In the genomic region with DNA sequence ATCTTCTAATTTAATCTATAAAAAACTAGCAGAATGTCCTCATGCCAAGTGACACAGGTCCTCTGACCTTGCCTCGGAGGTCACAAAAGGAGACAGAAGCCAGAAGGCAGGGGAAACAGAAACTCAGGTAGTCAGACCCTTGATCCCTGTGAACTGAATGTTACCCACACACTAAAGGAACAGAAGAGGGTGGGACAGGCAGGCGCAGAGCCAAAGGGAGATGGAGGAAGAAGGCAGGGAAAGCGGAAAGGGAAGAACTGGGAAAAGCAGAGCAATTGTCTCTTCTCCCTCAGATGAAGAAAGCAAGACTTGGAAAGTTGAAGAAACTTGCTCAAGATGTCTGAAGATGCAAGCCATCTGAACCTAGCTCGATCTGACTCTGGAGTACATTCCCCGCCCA, we compare ENCODE assay signal across 24 mouse cellular contexts.
DNase-seq lines count a peak whose midpoint lies in the region; ATAC-seq and TF ChIP-seq lines count a peak whose summit lies in the region.
"Had no signal": no experiment of that assay in that cellular context is flagged by ENCODE, and none has a peak within 500 bp of the region (broad histone marks: within the 10 kb centered on the region; RNA-seq: fewer than 3 reads in every experiment).

No protein-coding gene starts in this region.

- no peaks in the 10 kb centered on the region for H3K79me2 ChIP-seq in heart, adult 2 months (replicated peaks; ENCODE audit: control insufficient read depth, insufficient read depth, low read length)

- no peak for TF ChIP-seq CTCF in gastrocnemius, adult 2 months (IDR thresholded peaks at IDR 0.05)
- TF ChIP-seq CTCF in heart, adult 2 months (IDR thresholded peaks at IDR 0.05), result no peak

- 66% methylated on average over 5 of the region's 5 CpGs for WGBS in heart, adult 2 months
- 79% methylated on average over 5 of the region's 5 CpGs for WGBS in heart, embryonic 10.5 days
- WGBS in liver, embryonic 11.5 days, result 85% methylated on average over 5 of the region's 5 CpGs
- WGBS in liver, embryonic 12.5 days (ENCODE audit: insufficient replicate concordance), result 70% methylated on average over 5 of the region's 5 CpGs

- peak; percentile 22 for DNase-seq in gastrocnemius, adult 2 months
- DNase-seq in gastrocnemius, postnatal 36 days, result no peak
- DNase-seq in heart, adult 2 months, result peak; percentile 40 to 47
- no peak for DNase-seq in heart, embryonic 10.5 days (ENCODE audit: low spot score)
- peak; percentile 8 for DNase-seq in liver, embryonic 11.5 days (ENCODE audit: low spot score)
- DNase-seq in lung, postnatal 4 days, result no peak
- no peak for DNase-seq in cerebellum, adult 11-12 months
- DNase-seq: adrenal gland, adult 8-10 months; adrenal gland, postnatal 25 days; cerebellum, adult 2 months; cerebellum, adult 9-11 months; cerebellum, postnatal 25 days; gastrocnemius, postnatal 10 days; kidney, adult 18-20 months had no signal

- H3K36me3 ChIP-seq in heart, adult 2 months (ENCODE audit: control insufficient read depth, insufficient read depth, low read length), result peaks cover 3% of the 10 kb centered on the region; the same call in 1 of the 2 replicates
- H3K36me3 ChIP-seq in heart, embryonic 10.5 days, result no peaks in the 10 kb centered on the region
- H3K36me3 ChIP-seq in liver, embryonic 11.5 days (ENCODE audit: control insufficient read depth, insufficient read depth, low read length), result no peaks in the 10 kb centered on the region
- H3K36me3 ChIP-seq in liver, embryonic 12.5 days, result no peaks in the 10 kb centered on the region
- H3K36me3 ChIP-seq: embryonic facial prominence, embryonic 13.5 days; forebrain, embryonic 12.5 days; forebrain, embryonic 15.5 days had no signal

- peak overlapping the region; percentile 71 for H3K27ac ChIP-seq in gastrocnemius, adult 2 months
- H3K27ac ChIP-seq in heart, adult 2 months, result peak overlapping the region; percentile 69
- H3K27ac ChIP-seq in heart, embryonic 10.5 days, result no peak overlapping the region
- H3K27ac ChIP-seq in liver, embryonic 11.5 days (ENCODE audit: low read depth, low read length), result no peak overlapping the region
- H3K27ac ChIP-seq in liver, embryonic 12.5 days, result no peak overlapping the region
- H3K27ac ChIP-seq: embryonic facial prominence, embryonic 13.5 days; forebrain, embryonic 12.5 days; forebrain, embryonic 15.5 days; hindbrain, embryonic 14.5 days; hindbrain, postnatal 0 days had no signal

- H3K4me3 ChIP-seq in gastrocnemius, adult 2 months, result no peak overlapping the region
- no peak overlapping the region for H3K4me3 ChIP-seq in heart, adult 2 months
- H3K4me3 ChIP-seq in heart, embryonic 10.5 days, result no peak overlapping the region
- H3K4me3 ChIP-seq in liver, embryonic 11.5 days (ENCODE audit: low read depth, low read length), result no peak overlapping the region
- no peak overlapping the region for H3K4me3 ChIP-seq in liver, embryonic 12.5 days
- H3K4me3 ChIP-seq: embryonic facial prominence, embryonic 13.5 days; erythroblast, embryonic 14.5 days; forebrain, embryonic 12.5 days; forebrain, embryonic 15.5 days had no signal

- no peak overlapping the region for H3K9ac ChIP-seq in heart, adult 2 months (ENCODE audit: low read depth, low read length)
- H3K9ac ChIP-seq in liver, embryonic 11.5 days (ENCODE audit: low read depth, low read length), result no peak overlapping the region
- no peak overlapping the region for H3K9ac ChIP-seq in liver, embryonic 12.5 days
- H3K9ac ChIP-seq: embryonic facial prominence, embryonic 13.5 days; forebrain, embryonic 12.5 days; forebrain, embryonic 15.5 days; hindbrain, embryonic 14.5 days had no signal

- intact Hi-C loops in gastrocnemius, adult 2 months (cut with DNase I), result loop anchor here (5.0 kb wide), 1 partner anchor 71 kb away; no protein-coding TSS in a partner anchor
- intact Hi-C loops in gastrocnemius, postnatal 36 days (cut with DNase I), result no loop called here
- intact Hi-C loops in heart, adult 2 months (cut with DNase I), result loop anchor here (2.0 to 5.0 kb wide), 2 partner anchors 72 to 174 kb away; no protein-coding TSS in a partner anchor

- H3K9me3 ChIP-seq in heart, embryonic 10.5 days, result no peaks in the 10 kb centered on the region
- no peaks in the 10 kb centered on the region for H3K9me3 ChIP-seq in liver, embryonic 11.5 days (ENCODE audit: control insufficient read depth, low read length)
- H3K9me3 ChIP-seq in liver, embryonic 12.5 days (replicated peaks), result no peaks in the 10 kb centered on the region
- H3K9me3 ChIP-seq: embryonic facial prominence, embryonic 13.5 days; forebrain, embryonic 12.5 days; forebrain, embryonic 15.5 days had no signal

- no peaks in the 10 kb centered on the region for H3K27me3 ChIP-seq in heart, adult 2 months (ENCODE audit: control insufficient read depth, insufficient read depth, low read length)
- H3K27me3 ChIP-seq in heart, embryonic 10.5 days (ENCODE audit: insufficient read depth, poor library complexity, severe bottlenecking), result no peaks in the 10 kb centered on the region
- H3K27me3 ChIP-seq in liver, embryonic 11.5 days (replicated peaks; ENCODE audit: control insufficient read depth, insufficient read depth, low read length), result no peaks in the 10 kb centered on the region
- no peaks in the 10 kb centered on the region for H3K27me3 ChIP-seq in liver, embryonic 12.5 days (replicated peaks)
- H3K27me3 ChIP-seq: embryonic facial prominence, embryonic 13.5 days; forebrain, embryonic 12.5 days; forebrain, embryonic 15.5 days had no signal

- H3K4me1 ChIP-seq in heart, adult 2 months (ENCODE audit: control insufficient read depth, insufficient read depth, low read length), result peaks cover 11% of the 10 kb centered on the region
- H3K4me1 ChIP-seq in heart, embryonic 10.5 days, result peaks cover 8% of the 10 kb centered on the region
- H3K4me1 ChIP-seq in liver, embryonic 11.5 days (replicated peaks; ENCODE audit: control insufficient read depth, insufficient read depth, low read length), result no peaks in the 10 kb centered on the region
- H3K4me1 ChIP-seq in liver, embryonic 12.5 days, result no peaks in the 10 kb centered on the region
- H3K4me1 ChIP-seq: forebrain, embryonic 12.5 days; forebrain, embryonic 15.5 days had no signal

- no peak for ATAC-seq in liver, embryonic 11.5 days (replicated peaks; ENCODE audit: low FRiP score)
- no peak for ATAC-seq in liver, embryonic 12.5 days
- ATAC-seq: activated CD4-positive, CD25-positive, alpha-beta regulatory T cell, adult 4 months; forebrain, embryonic 15.5 days; hindbrain, postnatal 0 days; inflammation-experienced regulatory T-cells, adult 6 months; intestine, embryonic 16.5 days had no signal

- H3K4me2 ChIP-seq in liver, embryonic 11.5 days, result no peak overlapping the region
- H3K4me2 ChIP-seq in liver, embryonic 12.5 days, result no peak overlapping the region
- H3K4me2 ChIP-seq: embryonic facial prominence, embryonic 13.5 days; forebrain, embryonic 12.5 days; forebrain, embryonic 15.5 days; hindbrain, embryonic 14.5 days had no signal

- no peak for TF ChIP-seq POLR2A in heart, adult 2 months (IDR thresholded peaks at IDR 0.05; ENCODE audit: insufficient read depth, low read depth, low read length)

- 0 out of 2 replicates have a peak, but pooled peaks have one; percentile 27 for TF ChIP-seq EP300 in heart, adult 2 months (IDR thresholded peaks at IDR 0.05; ENCODE audit: insufficient read depth, low read depth, low read length)

Comparison
In these comparisons a context has a peak if more than half of its experiments do, and no peak if none do; other contexts are left out.
1. DNase-seq: peak in gastrocnemius, adult 2 months (single experiment), heart, adult 2 months (2 of 2) and liver, embryonic 11.5 days (single experiment); none in gastrocnemius, postnatal 36 days (0 of 2), heart, embryonic 10.5 days (single experiment), lung, postnatal 4 days (0 of 2) and cerebellum, adult 11-12 months (single experiment).
2. H3K27ac ChIP-seq: peak in gastrocnemius, adult 2 months (single experiment) and heart, adult 2 months (single experiment); none in heart, embryonic 10.5 days (single experiment), liver, embryonic 11.5 days (single experiment) and liver, embryonic 12.5 days (single experiment).